Mouse (Mus musculus) ES-Bruce4 (cell line): ENCODE measurements around the gene Sez6l2. TPM values are rescaled to one million over a fixed set of nuclear protein-coding genes. Genes with fewer than 3 reads are reported as not detected.

ENCODE experiments used
- H3K27ac ChIP-seq: 2 replicates; pipeline ENCODE4 v1.5.1; 2012; ENCODE audit warnings: low read length, inconsistent platforms; ENCODE audit not compliant: insufficient read depth
- H3K27me3 ChIP-seq: 2 replicates; pipeline ENCODE4 v1.6.1; 2012; ENCODE audit warnings: mild to moderate bottlenecking, low read length, inconsistent platforms; ENCODE audit not compliant: control insufficient read depth, poor library complexity, insufficient read depth, severe bottlenecking
- H3K36me3 ChIP-seq: 2 replicates; pipeline ENCODE4 v1.6.1; 2012; ENCODE audit warnings: inconsistent platforms, mild to moderate bottlenecking, low read length, moderate library complexity; ENCODE audit not compliant: control insufficient read depth, poor library complexity, insufficient read depth, severe bottlenecking
- H3K4me1 ChIP-seq: one replicate; pipeline ENCODE4 v1.8.1; 2011; ENCODE audit warnings: low read length; ENCODE audit not compliant: control insufficient read depth, insufficient read depth
- H3K4me3 ChIP-seq: 2 replicates; pipeline ENCODE4 v1.5.1; 2011; ENCODE audit warnings: low read depth, mild to moderate bottlenecking, low read length
- H3K9ac ChIP-seq: 2 replicates; pipeline ENCODE4 v1.6.1; 2012; ENCODE audit warnings: low read depth, mild to moderate bottlenecking, inconsistent platforms; ENCODE audit not compliant: poor library complexity, severe bottlenecking
- H3K9me3 ChIP-seq: replicated peaks from 2 replicates; pipeline ENCODE4 v1.6.1; 2012; ENCODE audit warnings: mild to moderate bottlenecking, low read length, inconsistent platforms; ENCODE audit not compliant: control insufficient read depth, poor library complexity, insufficient read depth, severe bottlenecking
- CTCF ChIP-seq: IDR thresholded peaks from one replicate; pipeline ENCODE4 v1.8.1; 2011; ENCODE audit warnings: low read depth, low read length
- EP300 ChIP-seq: IDR thresholded peaks from 2 replicates; pipeline ENCODE4 v1.6.1; 2011; ENCODE audit warnings: low read depth, low read length; ENCODE audit not compliant: insufficient read depth
- POLR2A ChIP-seq: IDR thresholded peaks from one replicate; pipeline ENCODE4 v1.8.1; 2011; ENCODE audit warnings: low read length; ENCODE audit not compliant: insufficient read depth
- polyA plus RNA-seq: library from polyadenylated mRNA; stranded (reverse); fragments of >200 nt; gene quantifications from 2 replicates; pipeline ENCODE4 v1.2.4, GENCODE M21; 2011; ENCODE audit warnings: low read depth; ENCODE audit not compliant: missing spikeins, insufficient read depth, insufficient read length

The Sez6l2 gene
- polyA plus RNA-seq, 1 experiment = 1.9 TPM

GRCm38 (mm10) chr7:127007313-127008024 lies 57.1 kb downstream of the Sez6l2 start:
- H3K9me3 ChIP-seq = no peaks in the 10 kb centered on the region
- no peaks in the 10 kb centered on the region for H3K36me3 ChIP-seq
- no peak overlapping the region for H3K9ac ChIP-seq
- H3K27me3 ChIP-seq = no peaks in the 10 kb centered on the region
- TF ChIP-seq CTCF (no peak), EP300 (peak; percentile 57; the same call in 1 of the 2 replicates)
- peak overlapping the region; percentile 79 for H3K27ac ChIP-seq
- H3K4me1 ChIP-seq = peaks cover 5% of the 10 kb centered on the region
- H3K4me3 ChIP-seq = no peak overlapping the region

- Histone ChIP-seq H3K27me3 (no peaks in the 10 kb centered on the region), H3K9me3 (no peaks in the 10 kb centered on the region), H3K36me3 (no peaks in the 10 kb centered on the region), H3K9ac (no peak overlapping the region), H3K4me3 (no peak overlapping the region), H3K27ac (peak overlapping the region; percentile 79), H3K4me1 (peaks cover 9% of the 10 kb centered on the region)
- no peak for TF ChIP-seq CTCF
- TF ChIP-seq POLR2A = no peak
- peak; percentile 80 for TF ChIP-seq EP300
Measured at GRCm38 (mm10) chr7:127008239-127009019, 58.1 kb downstream of the Sez6l2 start.

- no peak overlapping the region for H3K4me3 ChIP-seq
- TF ChIP-seq POLR2A (no peak), CTCF (no peak), EP300 (no peak)
- H3K27me3 ChIP-seq = no peaks in the 10 kb centered on the region
- peak overlapping the region; percentile 79 for H3K27ac ChIP-seq
- H3K9me3 ChIP-seq = no peaks in the 10 kb centered on the region
- no peaks in the 10 kb centered on the region for H3K36me3 ChIP-seq
- H3K4me1 ChIP-seq = peaks cover 7% of the 10 kb centered on the region
- H3K9ac ChIP-seq = no peak overlapping the region
Measured at GRCm38 (mm10) chr7:127009307-127010085, 59.1 kb downstream of the Sez6l2 start.

- Histone ChIP-seq H3K9me3 (no peaks in the 10 kb centered on the region), H3K36me3 (peaks cover 9% of the 10 kb centered on the region), H3K4me3 (no peak overlapping the region), H3K4me1 (peaks cover 7% of the 10 kb centered on the region), H3K27ac (peak overlapping the region; percentile 20; the same call in 1 of the 2 replicates), H3K9ac (0 out of 2 replicates have a peak overlapping the region, but pooled peaks have one; percentile 22), H3K27me3 (no peaks in the 10 kb centered on the region)
- TF ChIP-seq EP300 (no peak), CTCF (no peak), POLR2A (no peak)
Measured at GRCm38 (mm10) chr7:127011051-127011450, 60.7 kb downstream of the Sez6l2 start.

GRCm38 (mm10) chr7:127011717-127012116 lies 61.4 kb downstream of the Sez6l2 start:
- no peaks in the 10 kb centered on the region for H3K9me3 ChIP-seq
- TF ChIP-seq EP300 (no peak), CTCF (no peak), POLR2A (no peak)
- peak overlapping the region; percentile 22; the same call in 1 of the 2 replicates for H3K9ac ChIP-seq
- H3K4me1 ChIP-seq = peaks cover 7% of the 10 kb centered on the region
- peak overlapping the region; percentile 21; the same call in 1 of the 2 replicates for H3K4me3 ChIP-seq
- H3K36me3 ChIP-seq = peaks cover 9% of the 10 kb centered on the region
- H3K27me3 ChIP-seq = no peaks in the 10 kb centered on the region
- 0 out of 2 replicates have a peak overlapping the region, but pooled peaks have one; percentile 20 for H3K27ac ChIP-seq
